Mouse (Mus musculus) olfactory bulb, adult 2 months (tissue): ENCODE results near the gene Bcorl1.

Experiments used
- CTCF ChIP-seq: fragments of 200-500 bp; IDR thresholded peaks from 2 replicates; pipeline ENCODE4 v1.5.1; 2012; ENCODE audit warnings: low read depth, mild to moderate bottlenecking, low read length, moderate library complexity; ENCODE audit not compliant: insufficient read depth
- POLR2A ChIP-seq: fragments of 200-500 bp; IDR thresholded peaks from 2 replicates; pipeline ENCODE4 v1.6.1; 2012; ENCODE audit warnings: mild to moderate bottlenecking, low read depth, low read length, moderate library complexity; ENCODE audit not compliant: insufficient read depth

DNA sequence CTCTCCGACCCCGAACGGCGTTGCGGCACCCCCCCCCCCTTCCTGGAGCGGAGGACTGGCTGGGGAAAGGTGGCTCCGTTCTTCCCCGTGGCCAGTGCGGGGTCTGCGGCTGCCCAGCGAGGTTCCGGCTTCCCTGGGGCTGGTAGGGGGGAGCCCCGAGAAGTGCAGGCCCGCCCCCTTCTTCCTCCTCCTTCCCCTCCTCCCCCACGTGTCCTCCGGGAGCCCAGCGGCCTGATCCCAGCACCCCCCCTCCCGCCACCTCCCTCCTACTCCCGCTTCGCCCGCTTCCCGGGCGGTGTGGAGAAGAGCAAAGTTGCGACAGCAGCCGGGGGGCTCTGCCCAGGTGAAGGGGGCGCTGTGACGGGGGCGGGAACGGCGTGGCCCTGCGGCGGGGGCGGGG is at the start of gene Bcorl1:
- TF ChIP-seq CTCF (no peak), POLR2A (no peak)
